Comparison of ENCODE assay signal across 23 mouse cellular contexts in genomic region chr12:104153656-104154055, GRCm38 (mm10). TPM values are rescaled to one million over a fixed set of nuclear protein-coding genes. Genes with fewer than 3 reads are reported as not detected.
DNase-seq lines count a peak whose midpoint lies in the region; ATAC-seq and TF ChIP-seq lines count a peak whose summit lies in the region.
"Had no signal": no experiment of that assay in that cellular context is flagged by ENCODE, and none has a peak within 500 bp of the region (broad histone marks: within the 10 kb centered on the region; RNA-seq: fewer than 3 reads in every experiment).

Gene Serpina3c, minus strand, starts transcription at chr12:104153870.

- ATAC-seq in megakaryocyte, adult 5-6 weeks (ENCODE audit: poor library complexity, severe bottlenecking), result no peak
- ATAC-seq in limb, embryonic 11.5 days (ENCODE audit: insufficient number of reproducible peaks, low FRiP score, low TSS enrichment, low read depth), result no peak
- ATAC-seq: forebrain, postnatal 0 days; midbrain, embryonic 15.5 days had no signal

- intact Hi-C loops in gastrocnemius, adult 2 months (cut with DNase I), result no loop called here

- peak within 1 kb of the TSS; percentile 39 for H3K4me3 ChIP-seq in gastrocnemius, adult 2 months
- peak within 1 kb of the TSS; percentile 35 for H3K4me3 ChIP-seq in megakaryocyte, embryonic 14.5 days (replicated peaks)
- no peak within 1 kb of the TSS for H3K4me3 ChIP-seq in limb, embryonic 11.5 days (ENCODE audit: low read depth, low read length)
- no peak within 1 kb of the TSS for H3K4me3 ChIP-seq in cerebellum, adult 2 months (replicated peaks; ENCODE audit: insufficient read depth, low read depth, low read length)
- H3K4me3 ChIP-seq: embryonic facial prominence, embryonic 12.5 days; liver, embryonic 15.5 days; midbrain, embryonic 15.5 days had no signal

- H3K27ac ChIP-seq in gastrocnemius, adult 2 months, result peak within 1 kb of the TSS; percentile 38; the same call in 1 of the 2 replicates
- H3K27ac ChIP-seq in limb, embryonic 11.5 days (replicated peaks; ENCODE audit: low read depth, low read length), result no peak within 1 kb of the TSS
- H3K27ac ChIP-seq in cerebellum, adult 2 months (ENCODE audit: insufficient read depth, low read length), result no peak within 1 kb of the TSS
- H3K27ac ChIP-seq: embryonic facial prominence, embryonic 12.5 days; liver, embryonic 15.5 days; macrophage; midbrain, embryonic 15.5 days; stomach, postnatal 0 days had no signal

- no peak for TF ChIP-seq POLR2A in cerebellum, adult 2 months (IDR thresholded peaks at IDR 0.05; ENCODE audit: borderline replicate concordance, insufficient read depth, low read length)

- no peak for DNase-seq in gastrocnemius, adult 2 months
- DNase-seq in gastrocnemius, adult 8-10 months (ENCODE audit: low spot score in 2 of 2), result no peak
- DNase-seq in adrenal gland, postnatal 10 days, result peak; percentile 30
- peak; percentile 11 for DNase-seq in limb, embryonic 11.5 days (ENCODE audit: low spot score)
- DNase-seq in cerebellum, adult 2 months, result no peak
- DNase-seq: cerebellum, adult 11-12 months; cerebellum, postnatal 36 days; forebrain, postnatal 0 days; gastrocnemius, postnatal 14 days; heart, postnatal 4 days; kidney, adult 9 months; kidney, postnatal 36 days; layer of hippocampus, adult 9-11 months; thymus, postnatal 36 days had no signal

- H3K27me3 ChIP-seq in megakaryocyte, embryonic 14.5 days (replicated peaks), result peaks cover 44% of the 10 kb centered on the region
- H3K27me3 ChIP-seq in limb, embryonic 11.5 days (ENCODE audit: control insufficient read depth, insufficient read depth, low read length), result no peaks in the 10 kb centered on the region
- no peaks in the 10 kb centered on the region; the same call in 1 of the 2 replicates for H3K27me3 ChIP-seq in cerebellum, adult 2 months (ENCODE audit: control insufficient read depth, insufficient read depth, low read length)
- H3K27me3 ChIP-seq: embryonic facial prominence, embryonic 12.5 days; liver, embryonic 15.5 days; midbrain, embryonic 15.5 days had no signal

- no peak within 1 kb of the TSS for H3K9ac ChIP-seq in limb, embryonic 11.5 days (ENCODE audit: low read length)
- H3K9ac ChIP-seq: embryonic facial prominence, embryonic 12.5 days; forebrain, postnatal 0 days; liver, embryonic 15.5 days; midbrain, embryonic 15.5 days had no signal

- no peaks in the 10 kb centered on the region for H3K36me3 ChIP-seq in megakaryocyte, embryonic 14.5 days (replicated peaks; ENCODE audit: low read length)
- no peaks in the 10 kb centered on the region for H3K36me3 ChIP-seq in limb, embryonic 11.5 days (ENCODE audit: control insufficient read depth, insufficient read depth, low read length)
- H3K36me3 ChIP-seq: embryonic facial prominence, embryonic 12.5 days; liver, embryonic 15.5 days; midbrain, embryonic 15.5 days had no signal

- H3K9me3 ChIP-seq in megakaryocyte, embryonic 14.5 days, result no peaks in the 10 kb centered on the region
- no peaks in the 10 kb centered on the region for H3K9me3 ChIP-seq in limb, embryonic 11.5 days (ENCODE audit: control insufficient read depth, low read length)
- H3K9me3 ChIP-seq: embryonic facial prominence, embryonic 12.5 days; liver, embryonic 15.5 days; midbrain, embryonic 15.5 days had no signal

- WGBS in limb, embryonic 11.5 days, result 91% methylated on average over 2 of the region's 2 CpGs
- 82% methylated on average over 2 of the region's 2 CpGs for WGBS in cerebellum, adult 2 months

- peaks cover 26% of the 10 kb centered on the region for H3K4me1 ChIP-seq in megakaryocyte, embryonic 14.5 days
- no peaks in the 10 kb centered on the region for H3K4me1 ChIP-seq in limb, embryonic 11.5 days (ENCODE audit: control insufficient read depth, insufficient read depth, low read length)
- H3K4me1 ChIP-seq in cerebellum, adult 2 months (ENCODE audit: control insufficient read depth, insufficient read depth, low read length), result no peaks in the 10 kb centered on the region
- H3K4me1 ChIP-seq: embryonic facial prominence, embryonic 12.5 days; liver, embryonic 15.5 days; midbrain, embryonic 15.5 days had no signal

- TF ChIP-seq CTCF in gastrocnemius, adult 2 months (IDR thresholded peaks at IDR 0.05), result no peak
- TF ChIP-seq CTCF in cerebellum, adult 2 months (IDR thresholded peaks at IDR 0.05; ENCODE audit: borderline replicate concordance, insufficient read depth, low read depth, low read length), result no peak

- H3K4me2 ChIP-seq in limb, embryonic 11.5 days (ENCODE audit: low read depth, severe bottlenecking), result no peak within 1 kb of the TSS
- H3K4me2 ChIP-seq: embryonic facial prominence, embryonic 12.5 days; liver, embryonic 15.5 days; midbrain, embryonic 15.5 days had no signal

RNA-seq across cellular contexts. Expression of gene Serpina3c, which starts in this region (rescaled TPM):
- total RNA-seq in gastrocnemius, adult 2 months (2021), result 1 to 10 TPM; 1.2 to 1.5 TPM
- total RNA-seq in gastrocnemius, adult 8-10 months (2022), result 1 to 10 TPM in 3 of 4 experiments, under 1 TPM in 1; 0.39 to 3.2 (median 1.7) TPM
- not detected in 2 replicates for polyA plus RNA-seq in megakaryocyte, embryonic 14.5 days (2012; ENCODE audit: insufficient read depth, low replicate concordance)
- total RNA-seq in megakaryocyte, adult 5-6 weeks (2015), result 0.40 TPM in 1 of 2 replicates, not detected in the other
- 0.45 TPM in 1 of 2 replicates, not detected in the other for total RNA-seq in megakaryocyte, adult 5-6 weeks (2017)
- total RNA-seq in adrenal gland, postnatal 10 days (2021), result 1 to 10 TPM; 3.1 to 6.1 TPM
- polyA plus RNA-seq in limb, embryonic 11.5 days (2014; fragmentation: Nextera tagmentation; extraction: Ambion mirVana), result not detected in 2 replicates
- 0.19 and 0.31 TPM in 2 replicates for polyA plus RNA-seq in cerebellum, adult 2 months (2012; rRNA removed)
- total RNA-seq: forebrain, postnatal 0 days had no signal
- polyA plus RNA-seq: brain, embryonic 14.5 days; embryonic facial prominence, embryonic 12.5 days; forebrain, postnatal 0 days; heart, embryonic 14.5 days; liver, embryonic 15.5 days; macrophage; midbrain, embryonic 15.5 days; stomach, postnatal 0 days had no signal

Comparison
In these comparisons a context has a peak if more than half of its experiments do, and no peak if none do; other contexts are left out.
1. Peak in DNase-seq in limb, embryonic 11.5 days; RNA of the gene not detected or under 1 TPM.
2. H3K4me3 ChIP-seq: peak in gastrocnemius, adult 2 months (single experiment) and megakaryocyte, embryonic 14.5 days (single experiment); none in limb, embryonic 11.5 days (single experiment) and cerebellum, adult 2 months (single experiment).